Mouse (Mus musculus): ENCODE data around the gene Crlf1.

- TF ChIP-seq GATA1 (IDR thresholded peaks at IDR 0.05; ENCODE audit: low read depth, low read length): no peak
- TF ChIP-seq CHD2 (IDR thresholded peaks at IDR 0.05; ENCODE audit: low read length): no peak
- no peak for TF ChIP-seq CHD1 (IDR thresholded peaks at IDR 0.05; ENCODE audit: low read depth, low read length)
- TF ChIP-seq JUND (IDR thresholded peaks at IDR 0.05; ENCODE audit: low read depth, low read length): no peak
- no peak for TF ChIP-seq CTCF (IDR thresholded peaks at IDR 0.05 in 2 of 3, conservative IDR thresholded peaks at IDR 0.05 in 1 of 3; ENCODE audit: control insufficient read depth in 1 of 3, insufficient read depth in 1 of 3, low read depth in 2 of 3, low read length in 3 of 3, poor library complexity in 1 of 3, severe bottlenecking in 1 of 3)
- no peak for TF ChIP-seq SIN3A (IDR thresholded peaks at IDR 0.05; ENCODE audit: low read length)
- TF ChIP-seq RCOR1 (IDR thresholded peaks at IDR 0.05; ENCODE audit: low read depth, low read length): no peak
- TF ChIP-seq E2F4 (IDR thresholded peaks at IDR 0.05; ENCODE audit: borderline replicate concordance, low read depth, low read length): no peak
- TF ChIP-seq ZKSCAN1 (IDR thresholded peaks at IDR 0.05; ENCODE audit: low read depth, low read length): no peak
- TF ChIP-seq POLR2A (IDR thresholded peaks at IDR 0.05; ENCODE audit: control insufficient read depth in 1 of 2, insufficient read depth in 1 of 2, low read depth in 1 of 2, low read length in 2 of 2, poor library complexity in 1 of 2): no peak
- no peak for TF ChIP-seq MAFK (IDR thresholded peaks at IDR 0.05; ENCODE audit: borderline replicate concordance, low read depth, low read length)
- no peak for TF ChIP-seq MAZ (IDR thresholded peaks at IDR 0.05; ENCODE audit: low read depth, low read length)
- TF ChIP-seq EP300 (IDR thresholded peaks at IDR 0.05; ENCODE audit: low read depth in 1 of 2, low read length in 2 of 2): no peak
- no peak for TF ChIP-seq ZC3H11A (IDR thresholded peaks at IDR 0.05; ENCODE audit: low read depth, low read length)
Measured at GRCm38 (mm10) chr8:70535221-70535620, 42.3 kb downstream of the Crlf1 start.

All from MEL (cell line).